ENCODE assay signal across 10 mouse cellular contexts in the genomic region with DNA sequence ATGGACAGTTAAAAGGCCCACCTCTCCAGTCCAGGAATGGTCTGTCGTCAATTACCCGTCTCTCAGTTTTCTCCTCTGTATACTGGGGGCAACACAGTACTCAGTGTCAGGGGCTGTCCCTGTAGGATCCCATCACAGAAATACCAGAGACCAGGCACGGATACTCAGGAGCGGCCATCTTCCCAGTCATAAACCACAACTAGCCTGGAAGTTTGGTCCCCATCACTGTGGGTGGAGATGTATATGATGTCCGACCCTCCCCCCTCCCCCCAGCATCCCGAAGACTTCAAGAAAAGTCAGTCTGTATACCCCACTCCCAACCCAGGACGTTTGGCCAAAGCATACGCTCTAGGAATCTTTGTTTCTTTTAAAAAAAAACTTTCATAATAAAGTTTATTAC. TPM values are rescaled to one million over a fixed set of nuclear protein-coding genes. Genes with fewer than 3 reads are reported as not detected.
DNase-seq lines count a peak whose midpoint lies in the region; ATAC-seq lines count a peak whose summit lies in the region.
"Had no signal": no experiment of that assay in that cellular context is flagged by ENCODE, and none has a peak within 500 bp of the region (broad histone marks: within the 10 kb centered on the region; RNA-seq: fewer than 3 reads in every experiment).

No protein-coding gene starts in this region.

- H3K9me3 ChIP-seq in heart, embryonic 16.5 days (replicated peaks; ENCODE audit: control insufficient read depth, low read length), result no peaks in the 10 kb centered on the region
- H3K9me3 ChIP-seq in embryonic facial prominence, embryonic 11.5 days (replicated peaks; ENCODE audit: control insufficient read depth, low read length), result no peaks in the 10 kb centered on the region
- H3K9me3 ChIP-seq in liver, embryonic 12.5 days (replicated peaks), result no peaks in the 10 kb centered on the region

- DNase-seq in heart, postnatal 4 days, result no peak
- DNase-seq in 3T3-L1 (ENCODE audit: low read depth, low spot score), result peak; percentile 58
- DNase-seq in embryonic facial prominence, embryonic 11.5 days (ENCODE audit: low spot score), result no peak
- no peak for DNase-seq in cerebellum, adult 18-20 months
- DNase-seq in left cerebral cortex, adult 11 months (ENCODE audit: low spot score), result no peak
- DNase-seq in layer of hippocampus, postnatal 14 days (ENCODE audit: low spot score in 2 of 2), result no peak

- H3K36me3 ChIP-seq in heart, embryonic 16.5 days (ENCODE audit: control insufficient read depth, insufficient read depth), result no peaks in the 10 kb centered on the region
- no peaks in the 10 kb centered on the region for H3K36me3 ChIP-seq in embryonic facial prominence, embryonic 11.5 days (replicated peaks; ENCODE audit: control insufficient read depth, insufficient read depth, low read depth, low read length)
- H3K36me3 ChIP-seq in liver, embryonic 12.5 days, result no peaks in the 10 kb centered on the region

- H3K9ac ChIP-seq in heart, embryonic 16.5 days (ENCODE audit: low read length), result peak overlapping the region; percentile 70
- H3K9ac ChIP-seq in embryonic facial prominence, embryonic 11.5 days (replicated peaks; ENCODE audit: low read length), result no peak overlapping the region
- no peak overlapping the region for H3K9ac ChIP-seq in liver, embryonic 12.5 days

- H3K4me2 ChIP-seq in heart, embryonic 16.5 days (ENCODE audit: low read depth, low read length), result peak overlapping the region; percentile 97
- peak overlapping the region; percentile 1; the same call in 1 of the 2 replicates for H3K4me2 ChIP-seq in embryonic facial prominence, embryonic 11.5 days (ENCODE audit: low read depth, low read length)
- H3K4me2 ChIP-seq in liver, embryonic 12.5 days, result peak overlapping the region; percentile 99

- 54% methylated on average over 8 of the region's 8 CpGs for WGBS in heart, embryonic 16.5 days
- 62% methylated on average over 8 of the region's 8 CpGs for WGBS in embryonic facial prominence, embryonic 11.5 days
- 39% methylated on average over 8 of the region's 8 CpGs for WGBS in liver, embryonic 12.5 days (ENCODE audit: insufficient replicate concordance)

- ATAC-seq in heart, embryonic 16.5 days (replicated peaks; ENCODE audit: extremely low read depth, insufficient read depth, low FRiP score), result no peak
- no peak for ATAC-seq in embryonic facial prominence, embryonic 11.5 days (replicated peaks; ENCODE audit: insufficient number of reproducible peaks, low FRiP score, low TSS enrichment, low read depth)
- ATAC-seq in liver, embryonic 12.5 days, result no peak
- ATAC-seq: Patski had no signal

- H3K27me3 ChIP-seq in heart, embryonic 16.5 days (ENCODE audit: control insufficient read depth, insufficient read depth, low read length), result no peaks in the 10 kb centered on the region
- H3K27me3 ChIP-seq in embryonic facial prominence, embryonic 11.5 days (ENCODE audit: control insufficient read depth, insufficient read depth, low read length), result no peaks in the 10 kb centered on the region; the same call in 1 of the 2 replicates
- peaks cover 58% of the 10 kb centered on the region for H3K27me3 ChIP-seq in liver, embryonic 12.5 days (replicated peaks)
- H3K27me3 ChIP-seq: Patski had no signal

- H3K4me3 ChIP-seq in heart, embryonic 16.5 days (ENCODE audit: low read length), result peak overlapping the region; percentile 76
- peak overlapping the region; percentile 66; the same call in 1 of the 2 replicates for H3K4me3 ChIP-seq in embryonic facial prominence, embryonic 11.5 days (ENCODE audit: low read depth, low read length)
- peak overlapping the region; percentile 81; the same call in 1 of the 2 replicates for H3K4me3 ChIP-seq in liver, embryonic 12.5 days

- H3K27ac ChIP-seq in heart, embryonic 16.5 days (ENCODE audit: low read length), result no peak overlapping the region
- H3K27ac ChIP-seq in embryonic facial prominence, embryonic 11.5 days (replicated peaks; ENCODE audit: low read depth, low read length), result no peak overlapping the region
- no peak overlapping the region for H3K27ac ChIP-seq in liver, embryonic 12.5 days

- peaks cover 54% of the 10 kb centered on the region for H3K4me1 ChIP-seq in heart, embryonic 16.5 days (ENCODE audit: control insufficient read depth, insufficient read depth, low read length)
- H3K4me1 ChIP-seq in embryonic facial prominence, embryonic 11.5 days (ENCODE audit: control insufficient read depth, insufficient read depth, low read length), result peaks cover 4% of the 10 kb centered on the region; the same call in 1 of the 2 replicates
- peaks cover 41% of the 10 kb centered on the region for H3K4me1 ChIP-seq in liver, embryonic 12.5 days

RNA-seq across cellular contexts. Expression of gene Socs1, which starts 1.9 kb away (rescaled TPM):
- polyA plus RNA-seq in heart, embryonic 16.5 days (2015; fragmentation: Nextera tagmentation; extraction: Ambion mirVana), result 5.5 and 11.6 TPM in 2 replicates
- total RNA-seq in heart, postnatal 4 days (2021), result 1 to 10 TPM; 1.6 TPM
- 5.4 and 5.8 TPM in 2 replicates for polyA plus RNA-seq in embryonic facial prominence, embryonic 11.5 days (2014; fragmentation: Nextera tagmentation; extraction: Ambion mirVana)
- 1.8 TPM in 2 replicates for polyA plus RNA-seq in liver, embryonic 12.5 days (2016; fragmentation: Nextera tagmentation; extraction: Ambion mirVana)
- 1 to 10 TPM; 1.1 to 1.3 TPM for total RNA-seq in layer of hippocampus, postnatal 14 days (2021)

RNA-seq across cellular contexts. Expression of gene Tnp2, which starts 5.0 kb away (rescaled TPM):
- polyA plus RNA-seq in heart, embryonic 16.5 days (2015; fragmentation: Nextera tagmentation; extraction: Ambion mirVana), result 0.47 TPM in 1 of 2 replicates, not detected in the other
- not detected for total RNA-seq in heart, postnatal 4 days (2021)
- not detected in 2 replicates for polyA plus RNA-seq in embryonic facial prominence, embryonic 11.5 days (2014; fragmentation: Nextera tagmentation; extraction: Ambion mirVana)
- polyA plus RNA-seq in liver, embryonic 12.5 days (2016; fragmentation: Nextera tagmentation; extraction: Ambion mirVana), result not detected in 2 replicates
- total RNA-seq in layer of hippocampus, postnatal 14 days (2021), result not detected
- polyA plus RNA-seq: Patski had no signal

RNA-seq across cellular contexts. Expression of gene Prm3, which starts 7.3 kb away (rescaled TPM):
- polyA plus RNA-seq in heart, embryonic 16.5 days (2015; fragmentation: Nextera tagmentation; extraction: Ambion mirVana), result not detected in 2 replicates
- total RNA-seq in heart, postnatal 4 days (2021), result not detected
- polyA plus RNA-seq in embryonic facial prominence, embryonic 11.5 days (2014; fragmentation: Nextera tagmentation; extraction: Ambion mirVana), result not detected in 2 replicates
- polyA plus RNA-seq in liver, embryonic 12.5 days (2016; fragmentation: Nextera tagmentation; extraction: Ambion mirVana), result not detected in 2 replicates
- total RNA-seq in layer of hippocampus, postnatal 14 days (2021), result not detected
- polyA plus RNA-seq: kidney, adult 2 months; Patski had no signal

RNA-seq across cellular contexts. Expression of gene Prm2, which starts 12.5 kb away (rescaled TPM):
- polyA plus RNA-seq in heart, embryonic 16.5 days (2015; fragmentation: Nextera tagmentation; extraction: Ambion mirVana), result not detected in 2 replicates
- total RNA-seq in heart, postnatal 4 days (2021), result not detected
- not detected in 2 replicates for polyA plus RNA-seq in embryonic facial prominence, embryonic 11.5 days (2014; fragmentation: Nextera tagmentation; extraction: Ambion mirVana)
- polyA plus RNA-seq in liver, embryonic 12.5 days (2016; fragmentation: Nextera tagmentation; extraction: Ambion mirVana), result not detected in 2 replicates
- not detected for total RNA-seq in layer of hippocampus, postnatal 14 days (2021)
- polyA plus RNA-seq: Patski had no signal

RNA-seq across cellular contexts. Expression of gene Prm1, which starts 22.2 kb away (rescaled TPM):
- 0.36 and 0.58 TPM in 2 replicates for polyA plus RNA-seq in heart, embryonic 16.5 days (2015; fragmentation: Nextera tagmentation; extraction: Ambion mirVana)
- not detected for total RNA-seq in heart, postnatal 4 days (2021)
- polyA plus RNA-seq in embryonic facial prominence, embryonic 11.5 days (2014; fragmentation: Nextera tagmentation; extraction: Ambion mirVana), result not detected in 2 replicates
- not detected in 2 replicates for polyA plus RNA-seq in liver, embryonic 12.5 days (2016; fragmentation: Nextera tagmentation; extraction: Ambion mirVana)
- total RNA-seq in layer of hippocampus, postnatal 14 days (2021), result not detected

Comparison
In these comparisons a context has a peak if more than half of its experiments do, and no peak if none do; other contexts are left out.
1. H3K4me2 ChIP-seq: peak in every context shown above with its lines; median percentile 99 in liver, embryonic 12.5 days; 97 in heart, embryonic 16.5 days; 1 in embryonic facial prominence, embryonic 11.5 days.